Mouse (Mus musculus): ENCODE measurements at regions not wholly inside any gene's neighbourhood (a gene's known extent, or its start where the extent isn't known, plus 50 kb on each side); places are given as distances from the start of the nearest gene placed in this dataset.

DNA sequence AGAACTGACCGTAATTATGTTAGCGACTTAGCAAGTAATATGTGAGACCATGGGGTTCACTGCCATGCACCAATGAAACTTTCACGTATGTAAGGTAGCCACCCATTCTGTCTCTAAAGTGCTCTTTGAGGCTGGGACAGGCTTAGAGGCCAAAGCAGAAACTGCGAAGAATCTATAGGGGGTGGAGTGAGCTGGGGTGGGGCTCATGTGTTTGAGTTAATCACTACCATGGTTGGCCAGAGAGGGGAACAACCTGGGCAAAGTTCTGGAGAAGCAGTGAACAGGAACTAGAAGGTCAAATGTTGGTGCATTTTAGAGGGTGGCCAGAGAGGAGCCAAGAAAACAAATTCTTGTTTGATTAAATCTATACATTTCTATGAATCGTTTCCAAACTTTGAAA is 136.4 kb downstream of the Tmem17 start:
- no peak overlapping the region for H3K9ac ChIP-seq (ENCODE audit: low read depth, low read length)
- H3K27me3 ChIP-seq (ENCODE audit: control insufficient read depth, insufficient read depth, low read length) = no peaks in the 10 kb centered on the region
- peaks cover 2% of the 10 kb centered on the region for H3K4me1 ChIP-seq (ENCODE audit: control insufficient read depth, insufficient read depth, low read length)
- H3K79me2 ChIP-seq (replicated peaks; ENCODE audit: control insufficient read depth, insufficient read depth, low read length) = no peaks in the 10 kb centered on the region
- peaks cover 2% of the 10 kb centered on the region; the same call in 1 of the 2 replicates for H3K36me3 ChIP-seq (ENCODE audit: control insufficient read depth, insufficient read depth, low read length)
- WGBS = 92% methylated on average over 5 of the region's 5 CpGs
- intact Hi-C loops (cut with DNase I) = no loop called here
- DNase-seq = no peak
- H3K27ac ChIP-seq = no peak overlapping the region
- H3K4me3 ChIP-seq = no peak overlapping the region
- TF ChIP-seq EP300 (IDR thresholded peaks at IDR 0.05; ENCODE audit: insufficient read depth, low read depth, low read length) (no peak), CTCF (IDR thresholded peaks at IDR 0.05) (no peak), POLR2A (IDR thresholded peaks at IDR 0.05; ENCODE audit: insufficient read depth, low read depth, low read length) (no peak)

DNA sequence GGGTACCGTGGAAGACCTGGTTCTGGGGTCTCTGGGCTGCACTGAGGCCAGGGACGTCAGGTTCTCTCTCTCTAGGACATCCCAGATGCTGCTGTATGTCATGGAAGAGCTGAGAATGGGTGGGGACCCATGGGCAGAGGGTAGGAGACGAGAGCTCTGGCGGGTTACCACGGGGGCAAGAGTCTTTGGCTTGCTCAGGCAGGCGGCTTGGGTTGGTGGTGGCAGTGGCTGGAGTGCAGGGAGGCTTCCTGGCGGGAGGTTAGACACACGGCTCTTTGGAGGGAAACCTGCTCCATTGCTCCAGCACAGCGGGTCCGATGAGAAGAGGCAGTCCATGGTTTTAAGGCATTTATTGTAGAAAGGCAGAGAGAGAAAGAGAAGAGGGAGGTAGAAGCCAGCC is 138.9 kb downstream of the Tmem17 start:
- Histone ChIP-seq H3K27me3 (ENCODE audit: control insufficient read depth, insufficient read depth, low read length) (no peaks in the 10 kb centered on the region), H3K4me3 (no peak overlapping the region), H3K79me2 (replicated peaks; ENCODE audit: control insufficient read depth, insufficient read depth, low read length) (no peaks in the 10 kb centered on the region), H3K9ac (ENCODE audit: low read depth, low read length) (no peak overlapping the region), H3K27ac (no peak overlapping the region), H3K4me1 (ENCODE audit: control insufficient read depth, insufficient read depth, low read length) (peaks cover 2% of the 10 kb centered on the region), H3K36me3 (ENCODE audit: control insufficient read depth, insufficient read depth, low read length) (peaks cover 2% of the 10 kb centered on the region; the same call in 1 of the 2 replicates)
- intact Hi-C loops (cut with DNase I) = no loop called here
- DNase-seq = no peak
- TF ChIP-seq EP300 (IDR thresholded peaks at IDR 0.05; ENCODE audit: insufficient read depth, low read depth, low read length) (no peak), POLR2A (IDR thresholded peaks at IDR 0.05; ENCODE audit: insufficient read depth, low read depth, low read length) (no peak), CTCF (IDR thresholded peaks at IDR 0.05) (no peak)
- 90% methylated on average over 10 of the region's 10 CpGs for WGBS

- H3K36me3 ChIP-seq (ENCODE audit: control insufficient read depth, insufficient read depth, low read length) = peaks cover 2% of the 10 kb centered on the region; the same call in 1 of the 2 replicates
- TF ChIP-seq CTCF (IDR thresholded peaks at IDR 0.05) (no peak), POLR2A (IDR thresholded peaks at IDR 0.05; ENCODE audit: insufficient read depth, low read depth, low read length) (no peak), EP300 (IDR thresholded peaks at IDR 0.05; ENCODE audit: insufficient read depth, low read depth, low read length) (no peak)
- peaks cover 2% of the 10 kb centered on the region for H3K4me1 ChIP-seq (ENCODE audit: control insufficient read depth, insufficient read depth, low read length)
- 80% methylated on average over 1 of the region's 1 CpGs for WGBS
- no peaks in the 10 kb centered on the region for H3K27me3 ChIP-seq (ENCODE audit: control insufficient read depth, insufficient read depth, low read length)
- H3K27ac ChIP-seq = no peak overlapping the region
- H3K9ac ChIP-seq (ENCODE audit: low read depth, low read length) = no peak overlapping the region
- no peak overlapping the region for H3K4me3 ChIP-seq
- DNase-seq = no peak
- no peaks in the 10 kb centered on the region for H3K79me2 ChIP-seq (replicated peaks; ENCODE audit: control insufficient read depth, insufficient read depth, low read length)
- intact Hi-C loops (cut with DNase I) = no loop called here
Measured at GRCm38 (mm10) chr11:22651313-22651712, 139.4 kb downstream of the Tmem17 start.

GRCm38 (mm10) chr11:22651911-22652310 is 140.0 kb downstream of the Tmem17 start:
- Histone ChIP-seq H3K27ac (no peak overlapping the region), H3K9ac (ENCODE audit: low read depth, low read length) (no peak overlapping the region), H3K4me3 (no peak overlapping the region), H3K36me3 (ENCODE audit: control insufficient read depth, insufficient read depth, low read length) (peaks cover 2% of the 10 kb centered on the region; the same call in 1 of the 2 replicates), H3K79me2 (replicated peaks; ENCODE audit: control insufficient read depth, insufficient read depth, low read length) (no peaks in the 10 kb centered on the region), H3K27me3 (ENCODE audit: control insufficient read depth, insufficient read depth, low read length) (no peaks in the 10 kb centered on the region), H3K4me1 (ENCODE audit: control insufficient read depth, insufficient read depth, low read length) (peaks cover 2% of the 10 kb centered on the region)
- WGBS = 68% methylated on average over 4 of the region's 4 CpGs
- DNase-seq = no peak
- intact Hi-C loops (cut with DNase I) = no loop called here
- TF ChIP-seq CTCF (IDR thresholded peaks at IDR 0.05) (no peak), EP300 (IDR thresholded peaks at IDR 0.05; ENCODE audit: insufficient read depth, low read depth, low read length) (no peak), POLR2A (IDR thresholded peaks at IDR 0.05; ENCODE audit: insufficient read depth, low read depth, low read length) (no peak)

- no peak for DNase-seq
- Histone ChIP-seq H3K4me3 (no peak overlapping the region), H3K79me2 (replicated peaks; ENCODE audit: control insufficient read depth, insufficient read depth, low read length) (no peaks in the 10 kb centered on the region), H3K9ac (ENCODE audit: low read depth, low read length) (no peak overlapping the region), H3K27ac (no peak overlapping the region; the same call in 1 of the 2 replicates), H3K4me1 (ENCODE audit: control insufficient read depth, insufficient read depth, low read length) (peaks cover 5% of the 10 kb centered on the region), H3K27me3 (ENCODE audit: control insufficient read depth, insufficient read depth, low read length) (no peaks in the 10 kb centered on the region), H3K36me3 (ENCODE audit: control insufficient read depth, insufficient read depth, low read length) (peaks cover 5% of the 10 kb centered on the region; the same call in 1 of the 2 replicates)
- intact Hi-C loops (cut with DNase I) = no loop called here
- WGBS = 29% methylated on average over 3 of the region's 3 CpGs
- TF ChIP-seq EP300 (IDR thresholded peaks at IDR 0.05; ENCODE audit: insufficient read depth, low read depth, low read length) (no peak), CTCF (IDR thresholded peaks at IDR 0.05) (no peak), POLR2A (IDR thresholded peaks at IDR 0.05; ENCODE audit: insufficient read depth, low read depth, low read length) (no peak)
Measured at GRCm38 (mm10) chr11:22652931-22653330, 141.0 kb downstream of the Tmem17 start.

DNA sequence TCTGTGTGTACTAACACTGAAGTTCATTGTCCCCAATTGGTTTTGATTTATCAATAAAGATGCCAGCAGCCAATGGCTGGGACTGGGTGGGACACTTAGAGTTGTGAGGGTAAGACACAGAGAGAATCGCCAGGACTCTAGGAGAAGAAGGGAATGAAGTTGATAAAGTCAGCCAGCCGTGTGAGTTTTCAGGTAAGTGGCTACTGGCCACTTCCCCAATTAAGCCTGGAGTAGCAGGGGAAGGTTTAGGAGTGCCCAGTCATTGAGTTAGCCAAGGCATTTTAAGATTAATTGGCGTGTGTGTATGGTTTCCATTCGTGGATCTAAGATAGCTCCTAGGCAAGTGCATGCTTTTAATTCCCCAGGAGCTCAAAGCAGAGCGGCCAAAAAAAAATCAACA is 141.5 kb downstream of the Tmem17 start:
- no peaks in the 10 kb centered on the region for H3K79me2 ChIP-seq (replicated peaks; ENCODE audit: control insufficient read depth, insufficient read depth, low read length)
- H3K27me3 ChIP-seq (ENCODE audit: control insufficient read depth, insufficient read depth, low read length) = no peaks in the 10 kb centered on the region
- H3K4me1 ChIP-seq (ENCODE audit: control insufficient read depth, insufficient read depth, low read length) = peaks cover 5% of the 10 kb centered on the region
- H3K9ac ChIP-seq (ENCODE audit: low read depth, low read length) = no peak overlapping the region
- DNase-seq = no peak
- intact Hi-C loops (cut with DNase I) = no loop called here
- no peak for TF ChIP-seq POLR2A (IDR thresholded peaks at IDR 0.05; ENCODE audit: insufficient read depth, low read depth, low read length)
- no peak for TF ChIP-seq CTCF (IDR thresholded peaks at IDR 0.05)
- no peak for TF ChIP-seq EP300 (IDR thresholded peaks at IDR 0.05; ENCODE audit: insufficient read depth, low read depth, low read length)
- no peak overlapping the region for H3K4me3 ChIP-seq
- H3K36me3 ChIP-seq (ENCODE audit: control insufficient read depth, insufficient read depth, low read length) = peaks cover 5% of the 10 kb centered on the region; the same call in 1 of the 2 replicates
- H3K27ac ChIP-seq = no peak overlapping the region
- WGBS = 50% methylated on average over 5 of the region's 5 CpGs

Data from heart, adult 2 months (tissue).